Mouse (Mus musculus): ENCODE results near the gene Syvn1.
"Not testable (repeated sequence)": the region's sequence is repeated elsewhere in the genome, so short reads cannot be mapped to it uniquely, and the experiment has no call there.

Gene Syvn1

GRCm38 (mm10) chr19:6040002-6040401 lies 6.4 kb upstream of the Syvn1 start:
- no peak for DNase-seq (ENCODE audit: low read depth, low spot score)

DNA sequence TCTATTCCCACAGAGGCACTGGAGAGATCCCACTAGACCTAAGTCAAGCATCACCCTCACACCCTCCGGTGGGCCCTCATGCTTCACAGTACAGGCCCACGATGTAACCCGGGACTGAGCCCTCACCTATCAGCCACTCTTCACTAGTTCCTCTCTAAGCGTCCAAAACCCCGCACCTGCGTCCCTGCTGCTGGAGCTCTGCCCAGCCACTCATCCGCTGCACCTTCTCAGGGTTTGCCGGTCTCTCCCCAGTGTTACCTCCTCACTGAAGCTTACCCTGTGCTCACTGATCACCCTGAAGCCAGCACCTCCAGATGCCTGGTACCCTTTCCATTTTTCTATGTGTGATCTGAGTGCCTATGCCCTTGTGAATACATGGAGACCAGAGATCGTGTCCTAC lies 4.1 kb upstream of the Syvn1 start:
- no peak for DNase-seq (ENCODE audit: low read depth, low spot score)

DNA sequence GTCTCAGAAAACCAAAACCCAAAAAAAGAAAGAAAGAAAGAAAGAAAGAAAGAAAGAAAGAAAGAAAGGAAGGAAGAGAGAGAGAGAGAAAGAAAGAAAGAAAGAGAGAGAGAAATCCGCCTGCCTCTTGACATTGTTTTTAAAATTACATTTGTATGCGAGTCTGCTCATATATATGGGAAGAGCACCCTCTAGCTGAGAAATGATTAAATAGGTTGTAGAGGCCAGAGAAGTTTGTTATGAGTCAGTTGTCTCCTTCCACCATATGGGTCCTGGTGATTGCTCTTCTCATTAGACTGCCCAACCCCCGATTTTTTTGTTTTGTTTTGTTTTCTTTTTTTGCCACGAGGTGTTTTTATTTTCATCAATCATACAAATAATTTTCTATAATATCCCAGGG lies 2.3 kb upstream of the Syvn1 start:
- not testable (repeated sequence) for DNase-seq (ENCODE audit: low read depth, low spot score)

DNA sequence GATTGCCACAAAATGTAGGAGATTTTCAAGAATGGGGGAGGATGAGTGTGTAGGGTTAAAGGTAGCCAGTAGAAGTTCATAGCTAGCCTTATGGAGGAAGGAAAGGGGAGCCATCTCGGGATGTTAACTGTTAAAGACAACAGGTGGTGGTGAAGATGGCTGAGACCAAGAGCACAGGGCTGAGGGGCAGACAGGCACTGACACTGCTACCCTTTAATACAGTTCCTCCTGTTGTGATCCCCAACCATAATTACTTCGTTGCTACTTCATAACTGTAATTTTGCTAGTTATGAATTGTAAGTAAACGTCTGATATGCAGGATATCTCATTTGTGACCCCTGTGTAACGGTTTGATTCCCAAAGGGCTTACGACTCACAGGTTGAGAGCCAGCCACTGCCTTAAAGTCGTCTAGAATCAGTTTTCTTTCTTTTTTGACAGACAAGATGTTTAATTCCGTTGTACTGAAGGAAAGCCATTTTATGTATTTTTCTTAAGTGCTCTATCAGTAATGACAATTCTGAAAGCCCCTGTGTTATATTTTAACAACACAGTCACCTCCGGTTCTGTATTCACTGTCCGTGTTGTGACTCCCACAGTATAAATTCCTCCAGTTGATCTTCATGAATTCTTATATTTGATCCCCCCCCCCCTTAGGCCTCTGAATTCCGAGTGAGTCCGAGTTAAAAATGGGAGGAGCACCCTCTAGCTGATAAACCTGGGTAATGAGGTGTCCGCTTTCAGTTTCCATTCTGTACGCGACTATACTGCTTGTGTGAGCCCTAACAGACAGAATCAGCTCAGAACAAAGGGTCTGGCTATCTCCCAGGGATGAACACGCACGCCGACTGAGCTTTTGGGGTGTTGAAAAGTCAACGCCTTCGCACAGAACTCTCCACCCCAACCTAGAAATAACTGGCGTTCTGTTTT lies 746 bp upstream of the Syvn1 start:
- no peak for DNase-seq (ENCODE audit: low read depth, low spot score)

DNA sequence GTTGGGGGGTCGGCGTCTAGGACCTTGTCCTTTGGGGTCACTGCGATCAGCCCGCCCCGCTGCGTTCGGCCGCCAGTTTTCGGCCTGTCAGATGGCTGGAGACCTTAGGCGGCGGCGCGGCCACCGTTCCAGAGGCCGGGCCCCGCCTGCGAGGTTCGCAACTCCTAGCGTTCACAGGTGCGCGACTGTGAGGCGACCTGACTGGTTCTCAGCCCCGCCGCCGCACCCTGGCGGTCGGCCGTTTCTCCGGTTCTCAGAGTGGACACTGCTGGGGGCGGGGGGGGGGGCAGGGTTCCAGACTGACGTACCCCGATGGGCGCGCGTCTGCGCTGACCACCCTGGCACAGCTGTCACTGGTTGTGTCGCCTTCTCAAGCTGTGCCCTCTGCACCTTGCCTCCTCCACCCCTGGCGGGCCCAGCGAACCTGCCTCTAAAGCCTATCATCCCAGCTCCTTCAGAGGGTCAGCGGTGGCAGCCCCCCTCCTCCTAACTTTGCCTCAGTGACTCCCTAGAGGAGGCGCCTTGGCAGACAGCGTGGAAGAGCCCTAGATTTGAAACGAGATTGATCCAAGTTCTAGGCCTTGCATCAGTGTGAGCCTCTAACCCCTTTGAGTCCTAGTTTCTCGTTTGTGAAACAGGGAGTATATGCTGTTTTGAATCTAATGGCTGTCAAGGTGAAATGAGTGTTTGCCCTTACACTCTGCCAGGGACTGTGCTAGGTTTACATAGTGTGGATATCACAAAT lies 950 bp downstream of the Syvn1 start:
- no peak for DNase-seq (ENCODE audit: low read depth, low spot score)

- no peak for DNase-seq (ENCODE audit: low read depth, low spot score)
Observed at GRCm38 (mm10) chr19:6047899-6048166, 1.5 kb downstream of the Syvn1 start.

DNA sequence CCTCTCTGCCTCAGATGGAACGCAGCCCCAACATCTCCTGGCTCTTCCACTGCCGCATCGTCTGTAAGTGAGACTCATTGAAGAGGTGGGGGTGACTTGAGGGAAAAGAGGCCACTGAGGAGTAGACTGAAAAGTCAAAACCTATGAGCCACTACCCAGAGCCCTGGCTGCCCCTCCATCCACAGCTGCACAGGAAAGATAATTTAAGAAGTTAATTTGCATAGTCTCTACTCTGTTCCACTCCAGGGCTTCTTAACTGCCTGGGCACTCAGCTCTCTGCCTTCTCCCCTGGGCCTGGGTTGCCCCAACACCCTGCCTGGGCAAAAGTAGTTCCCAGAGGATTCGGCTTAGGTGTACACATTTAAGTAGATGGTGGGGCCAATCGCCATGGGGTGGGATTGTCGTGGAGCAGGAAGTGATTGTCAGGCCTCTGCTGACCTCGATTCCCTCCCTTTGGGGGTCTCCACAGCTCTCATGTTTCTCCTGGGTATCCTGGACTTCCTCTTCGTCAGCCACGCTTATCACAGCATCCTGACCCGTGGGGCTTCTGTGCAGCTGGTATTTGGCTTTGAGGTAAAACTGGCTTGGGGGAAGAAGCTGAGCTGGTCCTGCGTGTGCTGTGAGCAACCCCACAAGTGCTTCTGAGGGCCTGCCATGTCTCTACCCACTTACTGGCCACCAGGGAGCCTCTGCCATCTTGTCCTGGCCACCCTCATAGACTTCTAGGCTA lies 2.5 kb downstream of the Syvn1 start:
- DNase-seq (ENCODE audit: low read depth, low spot score): no peak

DNA sequence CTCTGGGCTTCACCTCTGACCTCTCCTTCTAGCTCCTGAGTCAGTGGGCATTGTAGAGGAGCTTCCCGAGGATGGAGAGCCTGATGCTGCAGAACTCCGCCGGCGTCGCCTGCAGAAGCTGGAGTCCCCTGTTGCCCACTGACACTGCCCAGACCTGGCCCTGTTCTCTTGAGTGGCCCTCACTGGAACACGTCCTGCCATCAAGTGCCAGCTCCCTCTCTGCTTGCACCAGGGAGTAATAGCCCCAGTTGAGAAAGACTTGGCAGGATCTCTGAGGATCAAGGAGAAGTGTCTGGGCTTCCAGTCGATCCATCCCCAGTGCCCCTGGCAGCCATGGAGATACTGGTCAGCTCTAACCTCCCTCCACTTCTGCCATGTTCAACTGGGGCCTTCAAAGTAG lies 6.1 kb downstream of the Syvn1 start:
- no peak for DNase-seq (ENCODE audit: low read depth, low spot score)

DNA sequence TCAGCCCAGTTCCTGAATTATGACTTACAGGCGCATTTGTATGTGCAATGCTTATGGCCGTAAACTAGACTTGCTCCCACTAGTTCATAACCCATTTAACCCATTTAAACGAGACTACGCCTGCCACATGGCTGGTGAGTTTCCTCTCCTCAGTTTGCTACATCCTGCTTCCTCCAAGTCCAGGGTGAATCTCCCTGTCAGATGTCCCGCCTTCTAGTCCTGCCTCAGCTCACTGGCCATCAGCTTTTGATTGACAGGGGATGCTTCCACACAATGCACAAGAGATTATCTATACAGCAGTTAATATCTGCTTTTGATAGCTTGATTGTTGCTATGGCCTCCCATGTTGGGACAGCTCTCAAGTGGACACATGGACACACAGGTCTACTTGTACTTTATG lies 7.9 kb downstream of the Syvn1 start:
- DNase-seq (ENCODE audit: low read depth, low spot score): no peak

DNA sequence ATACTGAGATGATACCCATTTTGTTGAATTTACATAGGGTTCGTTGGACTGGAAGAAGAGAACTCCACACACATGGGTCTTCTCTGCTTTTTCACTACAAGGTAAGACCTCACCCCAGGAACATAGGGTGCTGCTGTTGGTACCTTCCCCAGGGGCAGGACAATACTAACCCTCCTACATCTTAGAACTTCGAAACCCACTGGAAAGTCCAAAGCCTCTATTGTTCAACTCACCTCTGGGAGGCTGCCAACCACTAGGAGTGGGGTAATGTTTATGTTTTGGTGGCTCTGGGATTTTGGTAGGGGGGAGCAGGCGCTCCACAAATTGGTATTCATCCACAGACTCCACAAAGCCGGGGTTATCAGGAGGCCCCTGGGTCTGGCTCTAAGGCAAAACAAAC lies 10.3 kb downstream of the Syvn1 start:
- no peak for DNase-seq (ENCODE audit: low read depth, low spot score)

- DNase-seq (ENCODE audit: low read depth, low spot score): peak; percentile 97
Observed at GRCm38 (mm10) chr19:6057313-6058096, 11.1 kb downstream of the Syvn1 start, which contains the start of the genes Mrpl49 and Fau. Mrpl49 (minus strand) TSS chr19:6057785. Fau (plus strand) TSS chr19:6057844.

GRCm38 (mm10) chr19:6058513-6058912 lies 12.1 kb downstream of the Syvn1 start:
- no peak for DNase-seq (ENCODE audit: low read depth, low spot score)

DNA sequence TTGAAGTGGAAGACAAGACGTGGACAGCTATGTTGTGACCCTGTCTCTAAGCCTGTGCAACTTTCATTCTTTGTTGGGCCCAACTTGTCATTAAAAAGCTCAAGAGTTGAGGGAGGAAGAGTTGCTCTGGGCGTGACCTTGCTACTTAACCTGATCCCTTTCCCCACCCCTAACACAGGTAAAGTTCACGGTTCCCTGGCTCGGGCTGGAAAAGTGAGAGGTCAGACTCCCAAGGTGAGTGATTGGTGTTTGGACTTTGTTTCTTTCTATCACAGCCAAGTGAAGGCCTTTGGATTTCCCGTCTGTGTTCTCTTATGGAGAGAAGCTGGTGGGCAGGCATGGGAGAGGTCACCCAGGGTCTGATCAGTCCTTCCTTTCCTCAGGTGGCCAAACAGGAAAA lies 12.6 kb downstream of the Syvn1 start:
- DNase-seq (ENCODE audit: low read depth, low spot score): no peak

- DNase-seq (ENCODE audit: low read depth, low spot score): peak; percentile 77
Observed at GRCm38 (mm10) chr19:6061021-6061533, 14.7 kb downstream of the Syvn1 start, which contains the start of gene Znhit2. Znhit2 (plus strand) TSS chr19:6061192.

DNA sequence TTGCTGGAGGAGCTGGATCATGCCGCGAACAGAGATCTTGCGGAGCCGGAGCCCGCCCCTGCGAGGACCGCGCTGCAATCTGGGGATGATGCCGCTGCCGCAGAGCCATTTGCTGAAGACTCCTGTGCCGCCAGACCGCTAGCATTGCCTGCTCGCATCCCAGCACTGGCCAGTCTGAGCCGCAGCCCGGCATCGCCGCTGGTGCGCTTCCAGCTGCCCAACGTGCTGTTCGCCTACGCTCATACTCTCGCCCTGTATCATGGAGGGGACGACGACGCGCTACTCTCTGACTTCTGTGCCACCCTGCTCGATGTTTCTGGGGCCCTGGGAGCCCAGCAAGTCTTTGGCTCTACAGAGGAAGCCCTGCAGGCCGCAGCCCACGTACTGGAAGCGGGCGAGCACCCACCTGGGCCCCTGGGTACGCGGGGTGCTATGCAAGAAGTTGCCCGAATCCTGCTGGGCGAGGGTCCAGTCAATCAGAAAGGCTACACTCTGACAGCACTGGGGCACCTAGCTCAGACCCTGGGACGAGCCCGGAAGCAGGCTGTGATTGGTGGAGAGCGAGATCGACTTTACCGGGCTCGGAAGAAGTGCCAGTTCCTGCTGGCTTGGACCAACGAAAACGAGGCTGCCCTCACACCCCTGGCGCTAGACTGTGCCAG lies 15.4 kb downstream of the Syvn1 start:
- DNase-seq (ENCODE audit: low read depth, low spot score): no peak

GRCm38 (mm10) chr19:6062418-6062817 lies 16.0 kb downstream of the Syvn1 start:
- no peak for DNase-seq (ENCODE audit: low read depth, low spot score)

GRCm38 (mm10) chr19:6063081-6063480 lies 16.7 kb downstream of the Syvn1 start:
- no peak for DNase-seq (ENCODE audit: low read depth, low spot score)

DNA sequence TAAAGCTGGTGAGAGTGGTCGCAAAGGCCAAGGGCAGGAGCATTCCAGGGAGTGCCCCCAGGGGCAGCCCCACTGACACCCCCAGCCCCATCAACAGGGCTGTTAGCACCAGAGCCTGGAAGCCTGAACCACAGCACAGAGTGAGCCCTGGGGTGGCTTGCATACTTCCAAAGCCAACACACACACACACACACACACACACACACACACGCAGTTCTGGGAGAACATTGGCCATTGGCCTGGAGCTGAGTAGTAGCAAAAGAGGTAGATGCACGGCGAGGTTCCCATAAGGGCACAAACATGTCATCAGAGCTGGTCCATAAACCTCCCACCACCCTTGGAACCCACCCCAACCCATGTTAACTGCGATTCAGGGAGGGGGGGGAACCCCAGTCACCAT lies 20.2 kb downstream of the Syvn1 start:
- DNase-seq (ENCODE audit: low read depth, low spot score): no peak

DNA sequence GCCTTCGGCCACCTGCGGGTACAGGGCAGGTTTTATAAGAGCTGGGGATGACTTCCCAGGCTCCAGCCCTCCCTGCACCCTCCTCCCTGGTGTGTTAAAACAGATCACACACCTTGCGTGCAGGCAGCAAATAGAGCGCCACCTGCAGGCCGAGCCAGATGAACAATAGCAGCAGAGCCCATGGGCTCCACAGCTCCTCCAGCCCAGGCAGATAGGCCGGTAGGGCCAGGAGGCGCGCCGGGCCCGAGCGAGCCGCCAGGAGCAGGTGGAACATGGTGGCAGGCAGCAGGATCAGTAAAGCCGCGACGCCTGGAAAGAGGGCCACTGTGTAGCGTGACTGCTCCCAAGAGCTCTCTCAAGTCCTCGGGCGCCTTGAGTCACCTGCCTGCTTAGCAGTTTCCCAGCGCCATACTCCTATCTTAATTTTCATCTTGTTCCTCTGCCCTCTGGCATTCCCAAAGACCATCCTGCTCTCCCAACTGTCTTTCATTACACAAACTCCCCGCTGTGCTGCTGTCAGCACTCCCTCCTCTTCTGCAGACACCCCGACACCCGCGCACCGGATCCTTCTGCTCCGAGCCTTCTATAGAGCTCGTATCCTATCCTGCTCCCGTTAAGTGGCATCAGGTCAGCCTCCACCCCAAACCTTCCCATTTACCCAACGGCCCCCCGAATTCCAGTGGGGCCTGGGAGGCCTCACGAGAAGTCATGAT lies 20.8 kb downstream of the Syvn1 start:
- DNase-seq (ENCODE audit: low read depth, low spot score): no peak
